Mouse (Mus musculus) megakaryocyte, embryonic 14.5 days (primary cell): ENCODE results near the gene Cdc42bpb.

Experiments
- FLI1 ChIP-seq: IDR thresholded peaks from 2 replicates; pipeline ENCODE4 v1.6.1; 2012; ENCODE audit warnings: low read length, inconsistent platforms, mixed read lengths
- GATA1 ChIP-seq: IDR thresholded peaks from 3 replicates; pipeline ENCODE4 v1.6.1; 2012; ENCODE audit warnings: mixed read lengths, low read length, inconsistent platforms, borderline replicate concordance

GRCm38 (mm10) chr12:111373411-111373810 is 4.1 kb downstream of the Cdc42bpb start:
- TF ChIP-seq FLI1: no peak
- TF ChIP-seq GATA1: no peak
